Mouse (Mus musculus) heart, postnatal 0 days (tissue): Measurements from ENCODE around the gene Nbl1.

Experiments
- CTCF ChIP-seq: IDR thresholded peaks from 2 replicates; pipeline ENCODE4 v1.5.1; 2016; ENCODE audit warnings: antibody characterized with exemption, control low read depth, low read depth
- EP300 ChIP-seq: IDR thresholded peaks from 2 replicates; pipeline ENCODE4 v1.6.1; 2016; ENCODE audit warnings: antibody characterized with exemption, low read depth

DNA sequence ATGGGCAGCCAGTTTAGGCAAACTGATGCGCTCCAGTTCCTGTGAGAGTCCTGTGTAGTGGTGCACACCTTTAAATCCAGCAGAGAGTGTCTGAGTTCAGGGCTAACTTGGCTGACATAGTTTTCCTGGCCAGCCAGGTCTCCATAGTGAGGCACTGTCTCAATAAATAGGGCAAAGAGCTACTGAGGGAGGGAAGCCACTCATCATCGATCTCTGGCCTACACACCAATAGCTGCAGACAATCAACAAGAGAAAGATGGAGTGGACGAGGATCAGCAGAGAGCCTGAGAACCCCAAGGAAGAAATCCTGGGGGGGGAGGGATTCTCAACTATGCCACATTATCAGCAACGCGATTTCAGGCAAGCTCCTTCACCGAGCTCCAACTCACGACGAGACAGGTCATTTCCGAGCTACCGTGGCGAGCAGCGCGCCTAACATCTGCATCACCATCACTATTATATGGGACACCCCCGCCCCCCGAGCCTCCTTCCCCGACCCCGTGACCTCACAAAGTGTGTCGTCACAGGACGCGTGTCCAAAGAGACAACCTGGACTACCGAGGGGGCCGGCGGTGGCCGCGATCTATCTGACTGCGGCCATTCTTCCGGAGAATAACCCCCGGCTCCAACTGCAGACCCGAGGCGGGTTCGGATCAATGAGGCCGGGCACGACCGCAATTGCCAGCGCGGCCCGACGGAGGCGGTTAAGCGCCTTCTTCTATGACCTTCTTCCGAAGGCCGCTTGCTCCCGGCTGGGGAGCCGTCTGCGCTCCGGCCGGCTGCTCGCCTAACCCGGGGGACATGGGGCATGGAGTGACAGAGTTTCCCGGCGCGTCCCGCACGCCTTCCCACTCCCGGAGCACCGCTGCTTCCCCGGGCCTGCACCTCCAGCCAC, 37.3 kb upstream of the Nbl1 start:
- no peak for TF ChIP-seq CTCF
- no peak for TF ChIP-seq EP300
